Mouse (Mus musculus): ENCODE measurements around the gene Zic1. TPM values are rescaled to one million over a fixed set of nuclear protein-coding genes. Genes with fewer than 3 reads are reported as not detected.
A peak's percentile ranks its signal among the peaks of the same experiment; 100 is the strongest.

The Zic1 gene
- polyA plus RNA-seq, 1 experiment from 2014 or later = not detected

DNA sequence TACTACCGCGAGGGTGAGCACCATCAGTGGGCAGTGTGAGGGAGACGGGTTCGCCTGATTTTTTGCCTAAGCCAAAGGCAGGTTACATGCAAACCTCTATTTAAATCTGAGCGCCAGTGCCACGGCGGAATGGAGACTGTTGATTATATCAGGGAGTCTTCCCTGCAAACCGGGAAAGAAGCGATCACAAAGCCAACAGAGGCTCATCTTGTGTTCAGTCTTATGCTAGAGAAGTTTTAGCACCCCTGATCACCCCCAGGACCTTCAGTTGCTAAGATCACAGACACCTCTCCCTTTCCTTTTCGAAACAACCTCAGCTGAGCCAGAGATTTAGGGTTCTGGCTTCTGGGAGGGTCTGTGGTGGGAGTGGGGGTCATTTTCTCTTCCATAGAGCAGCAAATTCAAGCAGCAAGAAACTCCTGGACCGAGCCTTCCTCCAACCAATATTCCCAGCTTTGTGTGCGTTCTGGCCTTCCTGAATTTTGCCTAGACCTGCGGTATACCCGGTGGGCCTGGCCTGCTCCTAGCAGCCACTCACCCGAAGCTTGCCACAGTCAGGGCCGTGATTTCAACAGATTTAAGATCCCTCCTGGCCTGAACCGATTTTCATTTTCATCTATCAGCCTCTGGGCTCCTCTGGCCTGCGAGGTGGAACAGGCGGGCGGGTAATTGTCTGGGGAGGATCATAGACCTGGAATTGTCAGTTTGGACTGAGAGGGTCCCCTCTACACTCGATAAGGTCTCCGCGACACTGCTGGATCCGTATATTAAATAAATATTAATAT lies 17.1 kb upstream of the Zic1 start:
- ATAC-seq (ENCODE audit: insufficient number of reproducible peaks, insufficient read depth, low FRiP score, low read depth) = no peak
- H3K9ac ChIP-seq (ENCODE audit: low read length) = no peak overlapping the region
- no peak overlapping the region for H3K4me3 ChIP-seq (ENCODE audit: control insufficient read depth in 1 of 2, insufficient read depth in 1 of 2, low read depth in 1 of 2, low read length in 2 of 2)
- H3K27me3 ChIP-seq (ENCODE audit: control insufficient read depth, insufficient read depth, low read length) = peaks cover 95% of the 10 kb centered on the region
- H3K9me3 ChIP-seq (ENCODE audit: control insufficient read depth, low read length) = no peaks in the 10 kb centered on the region
- no peaks in the 10 kb centered on the region; a peak in 1 of 4 replicates for H3K4me1 ChIP-seq (ENCODE audit: control insufficient read depth in 2 of 2, insufficient read depth in 2 of 2, low read length in 2 of 2)
- H3K36me3 ChIP-seq (ENCODE audit: control insufficient read depth, insufficient read depth, low read length) = no peaks in the 10 kb centered on the region
- no peak overlapping the region for H3K27ac ChIP-seq (replicated peaks in 1 of 2; ENCODE audit: control insufficient read depth in 1 of 2, insufficient read depth in 1 of 2, low read depth in 2 of 2, low read length in 2 of 2)
- WGBS = 4% methylated on average over 24 of the region's 24 CpGs
- H3K4me2 ChIP-seq (ENCODE audit: low read length) = no peak overlapping the region

GRCm38 (mm10) chr9:91382111-91382379 lies 16.4 kb upstream of the Zic1 start:
- Histone ChIP-seq H3K4me2 (ENCODE audit: low read length) (peak overlapping the region; percentile 96), H3K36me3 (ENCODE audit: control insufficient read depth, insufficient read depth, low read length) (no peaks in the 10 kb centered on the region), H3K27ac (replicated peaks in 1 of 2; ENCODE audit: control insufficient read depth in 1 of 2, insufficient read depth in 1 of 2, low read depth in 2 of 2, low read length in 2 of 2) (no peak overlapping the region), H3K4me1 (ENCODE audit: control insufficient read depth in 2 of 2, insufficient read depth in 2 of 2, low read length in 2 of 2) (no peaks in the 10 kb centered on the region; a peak in 1 of 4 replicates), H3K9ac (ENCODE audit: low read length) (no peak overlapping the region), H3K9me3 (ENCODE audit: control insufficient read depth, low read length) (no peaks in the 10 kb centered on the region), H3K27me3 (ENCODE audit: control insufficient read depth, insufficient read depth, low read length) (peaks cover 94% of the 10 kb centered on the region), H3K4me3 (ENCODE audit: control insufficient read depth in 1 of 2, insufficient read depth in 1 of 2, low read depth in 1 of 2, low read length in 2 of 2) (peak overlapping the region in 1 of 2 experiments; percentile 59; a peak in 2 of 4 replicates)
- WGBS = 4% methylated on average over 2 of the region's 2 CpGs
- ATAC-seq (ENCODE audit: insufficient number of reproducible peaks, insufficient read depth, low FRiP score, low read depth) = no peak

GRCm38 (mm10) chr9:91381284-91382110 lies 15.9 kb upstream of the Zic1 start:
- Histone ChIP-seq H3K4me1 (ENCODE audit: control insufficient read depth in 2 of 2, insufficient read depth in 2 of 2, low read length in 2 of 2) (no peaks in the 10 kb centered on the region; a peak in 1 of 4 replicates), H3K36me3 (ENCODE audit: control insufficient read depth, insufficient read depth, low read length) (no peaks in the 10 kb centered on the region), H3K4me3 (ENCODE audit: control insufficient read depth in 1 of 2, insufficient read depth in 1 of 2, low read depth in 1 of 2, low read length in 2 of 2) (peak overlapping the region; percentile 39 to 59), H3K27me3 (ENCODE audit: control insufficient read depth, insufficient read depth, low read length) (peaks cover 94% of the 10 kb centered on the region), H3K4me2 (ENCODE audit: low read length) (peak overlapping the region; percentile 96), H3K9me3 (ENCODE audit: control insufficient read depth, low read length) (no peaks in the 10 kb centered on the region), H3K27ac (replicated peaks in 1 of 2; ENCODE audit: control insufficient read depth in 1 of 2, insufficient read depth in 1 of 2, low read depth in 2 of 2, low read length in 2 of 2) (no peak overlapping the region), H3K9ac (ENCODE audit: low read length) (peak overlapping the region; percentile 68)
- peak; percentile 50; the same call in 1 of the 2 replicates for ATAC-seq (ENCODE audit: insufficient number of reproducible peaks, insufficient read depth, low FRiP score, low read depth)
- under 1% methylated on average over 65 of the region's 76 CpGs for WGBS

DNA sequence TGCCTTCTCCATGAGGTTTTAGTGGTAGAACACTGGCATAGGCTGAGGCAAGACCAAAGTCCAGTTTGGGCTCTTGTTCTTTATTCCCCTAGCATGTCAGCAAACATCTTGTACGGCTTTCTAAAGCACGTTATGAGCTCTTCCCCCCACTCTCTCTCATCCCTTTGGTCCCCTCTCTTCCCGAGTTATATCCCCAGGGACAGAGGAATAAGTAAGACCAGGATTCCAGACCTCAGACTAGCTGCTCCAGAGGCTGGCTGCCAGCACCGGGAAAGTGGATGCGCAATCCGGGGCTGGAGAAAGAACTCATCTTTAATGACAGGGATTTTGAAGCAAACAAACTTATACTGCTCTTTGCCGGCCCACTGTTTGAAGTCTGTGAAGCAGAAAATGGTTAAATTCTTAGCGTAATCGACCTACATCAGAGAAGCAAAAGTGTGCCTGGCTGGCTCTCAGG lies 14.9 kb upstream of the Zic1 start:
- WGBS = under 1% methylated on average over 9 of the region's 9 CpGs
- no peak for ATAC-seq (ENCODE audit: insufficient number of reproducible peaks, insufficient read depth, low FRiP score, low read depth)

DNA sequence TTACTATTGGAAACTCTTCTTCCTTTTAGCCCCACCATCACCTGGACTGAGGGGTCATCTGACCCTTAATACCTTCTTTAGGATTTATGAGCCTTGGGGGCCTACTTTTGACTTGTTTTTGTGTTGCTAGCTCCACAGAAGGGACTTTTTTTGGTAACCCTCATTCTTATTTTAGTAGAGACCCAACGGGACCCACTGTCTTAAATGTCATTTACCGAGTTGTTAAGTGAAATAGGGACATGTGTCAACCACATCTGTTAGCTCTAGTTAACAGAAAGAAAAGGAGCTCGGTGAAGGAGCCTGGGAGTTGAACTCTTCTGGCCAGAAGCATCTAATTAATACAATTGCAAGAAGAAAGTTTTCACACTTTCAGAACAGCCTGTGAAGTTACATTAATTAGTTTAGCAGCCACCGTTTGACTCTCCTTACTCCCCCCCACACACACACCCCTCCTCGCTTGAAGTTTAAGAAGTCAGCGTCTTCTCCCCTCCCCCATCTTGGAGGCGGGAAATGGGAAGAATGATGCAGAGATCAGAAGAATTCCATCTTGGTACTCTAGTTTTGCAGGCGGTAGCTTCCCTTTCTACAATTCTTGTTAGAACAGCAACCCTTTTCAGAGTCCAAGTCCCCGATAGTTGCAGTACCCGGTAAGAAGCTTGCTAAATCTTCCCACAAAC lies 14.3 kb upstream of the Zic1 start:
- WGBS = 1% methylated on average over 10 of the region's 10 CpGs

More for the DNA sequence above, 14.9 kb upstream of the Zic1 start:
- H3K4me1 ChIP-seq (ENCODE audit: control insufficient read depth in 2 of 2, insufficient read depth in 2 of 2, low read length in 2 of 2) = no peaks in the 10 kb centered on the region; a peak in 1 of 4 replicates
- no peaks in the 10 kb centered on the region for H3K9me3 ChIP-seq (ENCODE audit: control insufficient read depth, low read length)
- H3K27ac ChIP-seq (replicated peaks in 1 of 2; ENCODE audit: control insufficient read depth in 1 of 2, insufficient read depth in 1 of 2, low read depth in 2 of 2, low read length in 2 of 2) = no peak overlapping the region
- H3K36me3 ChIP-seq (ENCODE audit: control insufficient read depth, insufficient read depth, low read length) = no peaks in the 10 kb centered on the region
- H3K9ac ChIP-seq (ENCODE audit: low read length) = no peak overlapping the region
- H3K27me3 ChIP-seq (ENCODE audit: control insufficient read depth, insufficient read depth, low read length) = peaks cover 94% of the 10 kb centered on the region
- no peak overlapping the region for H3K4me2 ChIP-seq (ENCODE audit: low read length)
- no peak overlapping the region for H3K4me3 ChIP-seq (ENCODE audit: control insufficient read depth in 1 of 2, insufficient read depth in 1 of 2, low read depth in 1 of 2, low read length in 2 of 2)

GRCm38 (mm10) chr9:91379300-91379635 lies 13.7 kb upstream of the Zic1 start:
- no peaks in the 10 kb centered on the region for H3K36me3 ChIP-seq (ENCODE audit: control insufficient read depth, insufficient read depth, low read length)

More for the DNA sequence above, 14.3 kb upstream of the Zic1 start:
- no peak overlapping the region for H3K9ac ChIP-seq (ENCODE audit: low read length)
- H3K4me2 ChIP-seq (ENCODE audit: low read length) = no peak overlapping the region
- H3K27me3 ChIP-seq (ENCODE audit: control insufficient read depth, insufficient read depth, low read length) = peaks cover 94% of the 10 kb centered on the region
- H3K4me3 ChIP-seq (ENCODE audit: control insufficient read depth in 1 of 2, insufficient read depth in 1 of 2, low read depth in 1 of 2, low read length in 2 of 2) = no peak overlapping the region
- no peak overlapping the region for H3K27ac ChIP-seq (replicated peaks in 1 of 2; ENCODE audit: control insufficient read depth in 1 of 2, insufficient read depth in 1 of 2, low read depth in 2 of 2, low read length in 2 of 2)
- H3K36me3 ChIP-seq (ENCODE audit: control insufficient read depth, insufficient read depth, low read length) = no peaks in the 10 kb centered on the region
- H3K4me1 ChIP-seq (ENCODE audit: control insufficient read depth in 2 of 2, insufficient read depth in 2 of 2, low read length in 2 of 2) = no peaks in the 10 kb centered on the region; a peak in 1 of 4 replicates
- no peaks in the 10 kb centered on the region for H3K9me3 ChIP-seq (ENCODE audit: control insufficient read depth, low read length)
- ATAC-seq (ENCODE audit: insufficient number of reproducible peaks, insufficient read depth, low FRiP score, low read depth) = no peak

More at GRCm38 (mm10) chr9:91379300-91379635, 13.7 kb upstream of the Zic1 start:
- Histone ChIP-seq H3K9me3 (ENCODE audit: control insufficient read depth, low read length) (no peaks in the 10 kb centered on the region), H3K27me3 (ENCODE audit: control insufficient read depth, insufficient read depth, low read length) (peaks cover 94% of the 10 kb centered on the region), H3K27ac (replicated peaks in 1 of 2; ENCODE audit: control insufficient read depth in 1 of 2, insufficient read depth in 1 of 2, low read depth in 2 of 2, low read length in 2 of 2) (no peak overlapping the region), H3K4me1 (ENCODE audit: control insufficient read depth in 2 of 2, insufficient read depth in 2 of 2, low read length in 2 of 2) (no peaks in the 10 kb centered on the region; a peak in 1 of 4 replicates), H3K9ac (ENCODE audit: low read length) (no peak overlapping the region), H3K4me3 (ENCODE audit: control insufficient read depth in 1 of 2, insufficient read depth in 1 of 2, low read depth in 1 of 2, low read length in 2 of 2) (no peak overlapping the region), H3K4me2 (ENCODE audit: low read length) (no peak overlapping the region)
- no peak for ATAC-seq (ENCODE audit: insufficient number of reproducible peaks, insufficient read depth, low FRiP score, low read depth)
- 2% methylated on average over 8 of the region's 8 CpGs for WGBS

Data from heart, embryonic 14.5 days (tissue).